Mouse (Mus musculus) forebrain, embryonic 14.5 days (tissue): ENCODE measurements around the gene Ddr2. TPM values are rescaled to one million over a fixed set of nuclear protein-coding genes. Genes with fewer than 3 reads are reported as not detected.

Experiments
- ATAC-seq: fragments of 200-750 bp; cut with Nextera tagmentation; 2 replicates; pipeline ENCODE4 v1.8.0; 2017; ENCODE audit warnings: mild to moderate bottlenecking, moderate library complexity
- DNase-seq: peaks from one replicate; pipeline ENCODE4 v3.0.0-alpha.2; 2015; ENCODE audit warnings: low spot score
- H3K27ac ChIP-seq: fragments of 300-500 bp; sonication (generic); 2 replicates; pipeline ENCODE4 v1.5.1; 2014; ENCODE audit warnings: low read depth, mild to moderate bottlenecking, control low read depth, low read length, moderate library complexity
- H3K27me3 ChIP-seq: fragments of 300-500 bp; sonication (generic); replicated peaks from 2 replicates; pipeline ENCODE4 v1.6.1; 2014; ENCODE audit warnings: low read length, control low read depth, mixed read lengths; ENCODE audit not compliant: control insufficient read depth, insufficient read depth
- H3K36me3 ChIP-seq: fragments of 300-500 bp; sonication (generic); 2 replicates; pipeline ENCODE4 v1.6.1; 2014; ENCODE audit warnings: low read length, control low read depth; ENCODE audit not compliant: control insufficient read depth, insufficient read depth
- H3K4me1 ChIP-seq: fragments of 300-500 bp; sonication (generic); 2 replicates; pipeline ENCODE4 v1.6.1; 2014; ENCODE audit warnings: antibody characterized with exemption, low read length, control low read depth; ENCODE audit not compliant: control insufficient read depth, insufficient read depth
- H3K4me2 ChIP-seq: fragments of 300-500 bp; sonication (generic); 2 replicates; pipeline ENCODE4 v1.6.1; 2014; ENCODE audit warnings: mild to moderate bottlenecking, control low read depth, low read length
- H3K4me3 ChIP-seq: fragments of 300-500 bp; sonication (generic); 2 replicates; pipeline ENCODE4 v1.5.1; 2014; ENCODE audit warnings: low read depth, low read length, control low read depth
- H3K9ac ChIP-seq: fragments of 300-500 bp; sonication (generic); 2 replicates; pipeline ENCODE4 v1.6.1; 2014; ENCODE audit warnings: mild to moderate bottlenecking, low read length, control low read depth, moderate library complexity
- H3K9me3 ChIP-seq: fragments of 300-500 bp; sonication (generic); replicated peaks from 2 replicates; pipeline ENCODE4 v1.6.1; 2016; ENCODE audit warnings: low read length, control low read depth, mixed read lengths; ENCODE audit not compliant: control insufficient read depth
- WGBS: fragments of 180-500 bp; shearing (Covaris S2); extraction: QIAGEN DNeasy Blood & Tissue Kit; methylation state at CpG from one replicate; pipeline ENCODE4 v1.1.7; 2014; 5-methylcytosine and 5-hydroxymethylcytosine counted together
- polyA plus RNA-seq: library from polyadenylated mRNA; unstranded; fragments of >200 nt; fragmentation: Nextera tagmentation; extraction: Ambion mirVana; gene quantifications from 2 replicates; pipeline ENCODE4 v1.2.1, GENCODE M21; 2014

Ddr2 gene
- polyA plus RNA-seq, 1 experiment from 2014 or later, result 4.7 TPM

DNA sequence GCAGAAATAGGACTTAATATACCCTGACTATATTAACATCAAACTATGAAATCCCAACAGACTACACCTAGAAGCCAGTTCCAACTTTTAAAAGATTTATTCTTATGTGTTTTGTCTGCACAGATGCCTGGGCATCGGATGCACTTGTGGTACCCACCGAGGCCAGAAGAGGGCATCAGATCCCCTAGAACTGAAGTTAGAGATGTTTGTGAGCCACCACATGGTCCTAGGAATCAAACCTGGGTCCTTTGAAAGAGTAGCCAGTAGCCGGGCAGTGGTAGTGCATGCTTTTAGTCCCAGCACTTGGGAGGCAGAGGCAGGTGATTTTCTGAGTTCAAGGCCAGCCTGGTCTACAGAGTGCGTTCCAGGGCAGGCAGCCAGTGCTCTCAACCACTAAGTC is 159.9 kb downstream of the Ddr2 start:
- no peaks in the 10 kb centered on the region for H3K4me1 ChIP-seq
- no peak overlapping the region for H3K4me2 ChIP-seq
- H3K9ac ChIP-seq, result no peak overlapping the region
- no peak overlapping the region for H3K27ac ChIP-seq
- peaks cover 41% of the 10 kb centered on the region for H3K36me3 ChIP-seq
- H3K27me3 ChIP-seq, result no peaks in the 10 kb centered on the region
- DNase-seq (no peak), ATAC-seq (no peak)
- no peaks in the 10 kb centered on the region for H3K9me3 ChIP-seq
- 90% methylated on average over 4 of the region's 4 CpGs for WGBS
- H3K4me3 ChIP-seq, result no peak overlapping the region

DNA sequence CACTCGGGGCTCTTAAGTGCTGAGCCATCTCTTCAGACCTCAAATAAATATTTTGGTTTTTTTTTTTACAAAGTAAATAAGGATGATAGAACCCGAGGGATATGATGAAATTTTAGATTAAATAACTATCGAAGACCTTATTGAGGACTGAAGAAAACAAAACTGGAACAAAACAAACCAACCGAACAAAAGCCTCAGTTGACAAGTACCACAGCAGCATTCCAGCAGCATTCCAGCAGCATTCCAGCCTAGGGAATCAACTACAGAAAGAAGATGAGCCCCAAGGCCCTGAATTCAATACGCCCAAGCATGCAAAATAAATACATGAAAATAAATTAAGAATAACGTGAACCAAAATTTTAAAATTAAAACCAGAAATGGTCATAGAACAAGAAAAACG is 160.6 kb downstream of the Ddr2 start:
- Histone ChIP-seq H3K27me3 (no peaks in the 10 kb centered on the region), H3K27ac (no peak overlapping the region), H3K4me3 (no peak overlapping the region), H3K36me3 (peaks cover 34% of the 10 kb centered on the region), H3K9me3 (no peaks in the 10 kb centered on the region; the same call in 1 of the 2 replicates), H3K4me1 (no peaks in the 10 kb centered on the region), H3K9ac (no peak overlapping the region), H3K4me2 (no peak overlapping the region)
- DNase-seq (no peak), ATAC-seq (no peak)
- WGBS, result 84% methylated on average over 7 of the region's 7 CpGs

DNA sequence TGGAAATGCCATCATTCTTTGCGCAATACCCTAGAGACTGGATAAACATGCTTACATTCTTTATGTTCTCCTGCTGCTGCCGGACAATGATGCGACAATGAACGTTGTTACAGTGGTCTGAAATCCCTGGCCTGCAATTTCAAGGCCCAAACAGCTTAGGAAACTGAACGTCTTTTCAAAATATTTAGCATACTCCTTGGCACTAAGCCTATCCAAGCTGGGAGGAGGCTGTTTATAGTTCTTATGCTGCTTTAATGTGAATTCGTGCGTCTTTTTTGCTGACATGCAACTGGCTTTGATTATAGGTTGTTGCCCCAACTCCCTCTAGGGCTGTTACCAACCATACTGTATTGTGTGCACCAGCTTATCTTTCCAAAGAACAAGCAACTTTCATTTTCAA is 161.7 kb downstream of the Ddr2 start:
- Histone ChIP-seq H3K9me3 (no peaks in the 10 kb centered on the region; the same call in 1 of the 2 replicates), H3K36me3 (peaks cover 25% of the 10 kb centered on the region), H3K4me2 (no peak overlapping the region), H3K27ac (no peak overlapping the region), H3K9ac (no peak overlapping the region), H3K27me3 (no peaks in the 10 kb centered on the region), H3K4me3 (no peak overlapping the region), H3K4me1 (no peaks in the 10 kb centered on the region)
- DNase-seq (no peak), ATAC-seq (no peak)
- 82% methylated on average over 7 of the region's 7 CpGs for WGBS

DNA sequence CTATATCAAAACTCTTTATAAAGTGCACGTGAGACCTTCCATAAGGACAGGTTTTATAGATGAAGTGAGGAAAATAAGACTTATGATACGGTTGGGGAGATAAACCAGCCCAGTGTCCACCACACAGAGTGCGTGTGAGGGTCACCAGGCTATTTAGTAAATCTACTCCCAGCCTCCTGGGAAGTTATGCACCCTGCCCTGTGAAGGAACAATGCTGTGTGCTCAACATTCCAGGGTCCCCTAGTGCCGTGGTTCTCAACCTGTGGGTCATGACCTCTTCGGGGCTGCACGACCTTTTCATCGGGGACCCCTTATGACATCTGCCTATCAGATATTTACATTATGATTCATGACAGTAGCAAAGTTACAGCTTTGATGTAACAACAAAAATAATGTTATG is 162.3 kb downstream of the Ddr2 start:
- no peaks in the 10 kb centered on the region for H3K4me1 ChIP-seq
- H3K9ac ChIP-seq, result no peak overlapping the region
- no peaks in the 10 kb centered on the region; the same call in 1 of the 2 replicates for H3K9me3 ChIP-seq
- peaks cover 25% of the 10 kb centered on the region for H3K36me3 ChIP-seq
- no peak overlapping the region for H3K4me3 ChIP-seq
- no peak for ATAC-seq
- WGBS, result 90% methylated on average over 7 of the region's 7 CpGs
- H3K27ac ChIP-seq, result no peak overlapping the region
- no peak for DNase-seq
- no peak overlapping the region for H3K4me2 ChIP-seq
- H3K27me3 ChIP-seq, result no peaks in the 10 kb centered on the region

DNA sequence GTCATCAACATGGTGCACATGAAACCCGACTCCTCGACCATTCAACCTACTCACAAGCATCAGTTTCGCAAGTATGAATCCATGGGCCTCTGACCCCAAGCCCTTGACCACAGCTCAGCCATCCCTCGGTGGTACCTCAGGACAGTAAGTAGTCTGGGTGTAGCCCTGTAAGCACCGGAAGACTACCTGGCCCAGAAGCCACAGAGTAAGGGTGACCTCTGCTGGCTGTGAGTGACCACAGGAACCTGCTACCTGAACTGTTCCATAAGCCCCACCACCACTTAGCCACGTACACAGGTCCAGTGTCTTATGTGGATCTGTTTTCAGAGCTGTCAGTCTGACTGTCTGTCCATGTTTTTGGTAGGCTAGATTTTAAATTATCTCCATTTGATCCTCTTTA is 162.9 kb downstream of the Ddr2 start:
- H3K4me2 ChIP-seq, result no peak overlapping the region
- H3K27ac ChIP-seq, result no peak overlapping the region
- DNase-seq (no peak), ATAC-seq (no peak)
- H3K27me3 ChIP-seq, result no peaks in the 10 kb centered on the region
- H3K9ac ChIP-seq, result no peak overlapping the region
- no peaks in the 10 kb centered on the region for H3K4me1 ChIP-seq
- H3K36me3 ChIP-seq, result peaks cover 20% of the 10 kb centered on the region
- no peaks in the 10 kb centered on the region; the same call in 1 of the 2 replicates for H3K9me3 ChIP-seq
- H3K4me3 ChIP-seq, result no peak overlapping the region
- 79% methylated on average over 6 of the region's 6 CpGs for WGBS

DNA sequence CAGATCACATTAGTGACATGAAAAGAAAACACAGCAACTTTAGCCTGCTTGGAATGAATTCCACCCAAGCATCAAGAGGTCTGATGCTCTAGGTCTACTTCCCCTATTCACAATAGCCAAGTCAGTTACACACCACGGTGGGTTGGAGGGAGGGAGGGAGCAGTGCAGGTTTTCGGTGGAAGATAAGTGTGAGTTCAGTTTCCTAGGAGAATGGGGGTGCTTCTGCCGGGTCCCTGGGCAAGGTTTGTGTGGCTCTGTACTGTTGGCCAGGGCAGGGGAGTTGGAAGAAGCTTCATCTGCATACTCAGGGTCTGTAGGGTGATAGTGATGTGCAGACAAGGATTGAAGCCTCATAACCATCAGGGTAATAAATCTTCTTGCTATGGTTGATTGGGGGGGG is 164.6 kb downstream of the Ddr2 start:
- H3K4me2 ChIP-seq, result no peak overlapping the region
- no peaks in the 10 kb centered on the region; the same call in 1 of the 2 replicates for H3K9me3 ChIP-seq
- no peak for DNase-seq
- ATAC-seq, result no peak
- no peaks in the 10 kb centered on the region for H3K27me3 ChIP-seq
- no peak overlapping the region for H3K27ac ChIP-seq
- no peak overlapping the region for H3K4me3 ChIP-seq
- peaks cover 10% of the 10 kb centered on the region; the same call in 1 of the 2 replicates for H3K36me3 ChIP-seq
- 75% methylated on average over 3 of the region's 3 CpGs for WGBS
- H3K9ac ChIP-seq, result no peak overlapping the region
- no peaks in the 10 kb centered on the region for H3K4me1 ChIP-seq

DNA sequence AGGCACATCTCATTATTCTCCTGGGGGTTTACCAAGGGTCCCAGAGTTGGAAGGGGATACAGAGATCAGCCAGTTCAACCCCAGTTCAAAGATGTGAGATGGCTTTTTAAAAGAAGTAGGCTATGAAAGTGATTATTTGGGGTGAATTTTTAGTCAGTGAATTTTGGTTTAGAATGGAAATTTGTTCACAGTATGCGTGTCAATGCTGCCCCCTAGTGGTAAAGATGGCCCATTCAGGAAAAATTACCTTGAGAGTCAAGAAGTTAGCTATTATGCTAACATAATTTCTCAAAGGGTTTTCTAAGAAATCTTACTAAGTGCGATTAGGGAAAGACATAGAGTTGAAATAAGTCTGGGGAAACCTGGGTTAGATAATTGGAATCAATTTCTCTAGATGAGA is 171.2 kb downstream of the Ddr2 start:
- H3K9ac ChIP-seq, result no peak overlapping the region
- peak; percentile 80 for DNase-seq
- H3K4me3 ChIP-seq, result no peak overlapping the region
- no peaks in the 10 kb centered on the region for H3K36me3 ChIP-seq
- no peaks in the 10 kb centered on the region for H3K9me3 ChIP-seq
- H3K27ac ChIP-seq, result no peak overlapping the region
- WGBS, result 8% methylated on average over 2 of the region's 2 CpGs
- no peaks in the 10 kb centered on the region for H3K4me1 ChIP-seq
- H3K4me2 ChIP-seq, result no peak overlapping the region
- H3K27me3 ChIP-seq, result no peaks in the 10 kb centered on the region
- no peak for ATAC-seq

DNA sequence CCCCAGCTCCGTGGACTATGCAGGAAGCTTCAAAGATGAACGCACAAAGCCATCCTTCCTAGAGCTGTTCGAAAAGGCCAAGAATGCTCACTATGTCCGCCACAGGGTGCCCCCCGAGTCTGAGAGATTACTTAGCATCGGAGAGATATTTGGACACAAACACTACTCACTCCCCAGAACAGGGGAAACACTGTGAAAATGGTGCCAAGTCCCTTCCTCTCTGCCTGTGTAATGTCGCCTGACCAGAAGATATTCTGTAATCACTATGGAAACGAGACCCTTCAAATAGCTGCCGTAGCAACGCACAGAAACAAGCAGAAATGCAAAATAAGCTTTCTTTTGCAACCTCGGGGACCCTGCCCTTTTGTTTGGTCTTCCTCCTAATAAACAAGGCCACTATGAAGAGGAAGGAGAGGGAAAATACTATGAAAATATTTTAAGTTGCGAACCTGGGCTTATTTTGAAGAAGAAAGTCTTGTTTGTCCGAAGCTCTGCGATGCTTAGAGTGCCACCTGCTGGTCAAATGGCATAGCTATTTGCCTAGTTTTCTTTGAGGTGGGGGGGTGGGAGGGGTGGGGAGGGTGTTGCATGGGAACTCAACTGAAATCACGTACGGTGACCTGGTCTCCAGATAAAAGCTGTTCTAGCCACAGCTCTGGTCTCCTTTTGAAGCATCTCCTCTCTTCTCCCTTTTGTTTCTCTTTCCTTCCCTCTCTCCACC is 176.4 kb downstream of the Ddr2 start:
- H3K9ac ChIP-seq, result peak overlapping the region; percentile 17; the same call in 1 of the 2 replicates
- peak; percentile 83 for ATAC-seq
- WGBS, result 24% methylated on average over 16 of the region's 16 CpGs

DNA sequence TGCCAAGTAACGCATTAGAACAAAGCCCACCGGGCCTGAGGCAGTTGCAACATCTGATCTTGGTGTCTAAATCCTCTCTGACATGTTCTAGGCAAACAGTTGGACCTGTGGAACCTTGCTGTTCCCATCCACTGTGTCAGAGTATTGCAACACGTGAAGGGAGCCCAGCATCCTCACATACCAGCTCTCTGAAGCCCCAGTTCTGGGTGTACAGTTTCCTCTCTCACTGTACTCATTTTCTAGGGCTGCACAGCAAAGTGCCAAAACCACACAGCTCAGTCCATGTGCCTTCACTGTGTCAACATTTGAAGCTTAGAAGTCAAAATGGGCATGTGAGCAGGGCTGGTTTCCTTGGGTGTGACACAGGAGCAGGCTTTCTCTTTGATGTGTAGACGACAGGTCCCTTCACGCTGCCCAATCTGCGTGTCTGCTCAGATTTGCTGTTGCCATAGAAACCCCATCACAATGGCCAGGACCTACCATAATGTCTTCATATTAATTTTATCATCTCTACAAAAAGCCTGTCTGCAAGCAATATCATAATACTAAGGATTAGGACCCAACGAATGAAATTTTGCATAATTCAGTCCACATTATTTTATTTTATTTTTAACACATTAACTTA is 178.3 kb downstream of the Ddr2 start:
- WGBS, result 63% methylated on average over 7 of the region's 7 CpGs
- H3K36me3 ChIP-seq, result no peaks in the 10 kb centered on the region
- H3K9ac ChIP-seq, result no peak overlapping the region
- ATAC-seq (no peak), DNase-seq (peak; percentile 45)
- no peak overlapping the region for H3K4me2 ChIP-seq
- no peaks in the 10 kb centered on the region for H3K27me3 ChIP-seq
- H3K27ac ChIP-seq, result no peak overlapping the region; the same call in 1 of the 2 replicates
- no peak overlapping the region for H3K4me3 ChIP-seq
- H3K4me1 ChIP-seq, result peaks cover 13% of the 10 kb centered on the region; the same call in 1 of the 2 replicates
- no peaks in the 10 kb centered on the region for H3K9me3 ChIP-seq

More for the DNA sequence above, 176.4 kb downstream of the Ddr2 start:
- Histone ChIP-seq H3K27me3 (no peaks in the 10 kb centered on the region), H3K4me3 (peak overlapping the region; percentile 22), H3K9me3 (no peaks in the 10 kb centered on the region), H3K4me2 (peak overlapping the region; percentile 46), H3K4me1 (peaks cover 9% of the 10 kb centered on the region; the same call in 1 of the 2 replicates), H3K36me3 (no peaks in the 10 kb centered on the region), H3K27ac (peak overlapping the region; percentile 70)
- DNase-seq, result peak; percentile 86
